Mouse (Mus musculus): ENCODE results near the gene Tank. TPM values are rescaled to one million over a fixed set of nuclear protein-coding genes. Genes with fewer than 3 reads are reported as not detected.
A peak's percentile ranks its signal among the peaks of the same experiment; 100 is the strongest.

The Tank gene
- polyA plus RNA-seq, 1 experiment = 6.3 TPM

- TF ChIP-seq POLR2A (IDR thresholded peaks at IDR 0.05; ENCODE audit: control insufficient read depth, low read depth, low read length) (no peak), CTCF (IDR thresholded peaks at IDR 0.05; ENCODE audit: control insufficient read depth, insufficient read depth, insufficient replicate concordance, low read depth, low read length) (peak; percentile 45; the same call in 1 of the 2 replicates)
- Histone ChIP-seq H3K36me3 (ENCODE audit: control insufficient read depth, insufficient read depth, low read length) (no peaks in the 10 kb centered on the region), H3K4me3 (ENCODE audit: control insufficient read depth, low read depth, low read length) (no peak overlapping the region), H3K4me1 (ENCODE audit: control insufficient read depth, insufficient read depth, low read length) (no peaks in the 10 kb centered on the region), H3K27ac (ENCODE audit: control insufficient read depth, insufficient read depth, low read depth, low read length) (no peak overlapping the region), H3K27me3 (ENCODE audit: control insufficient read depth, insufficient read depth, low read length) (no peaks in the 10 kb centered on the region)
Measured at GRCm38 (mm10) chr2:61668260-61668659, 89.9 kb downstream of the Tank start.

- Histone ChIP-seq H3K27ac (ENCODE audit: control insufficient read depth, insufficient read depth, low read depth, low read length) (no peak overlapping the region), H3K36me3 (ENCODE audit: control insufficient read depth, insufficient read depth, low read length) (no peaks in the 10 kb centered on the region), H3K4me1 (ENCODE audit: control insufficient read depth, insufficient read depth, low read length) (no peaks in the 10 kb centered on the region), H3K27me3 (ENCODE audit: control insufficient read depth, insufficient read depth, low read length) (no peaks in the 10 kb centered on the region), H3K4me3 (ENCODE audit: control insufficient read depth, low read depth, low read length) (no peak overlapping the region)
- TF ChIP-seq CTCF (IDR thresholded peaks at IDR 0.05; ENCODE audit: control insufficient read depth, insufficient read depth, insufficient replicate concordance, low read depth, low read length) = no peak
- TF ChIP-seq POLR2A (IDR thresholded peaks at IDR 0.05; ENCODE audit: control insufficient read depth, low read depth, low read length) = no peak
Measured at GRCm38 (mm10) chr2:61674555-61674954, 96.2 kb downstream of the Tank start.

- Histone ChIP-seq H3K4me3 (ENCODE audit: control insufficient read depth, low read depth, low read length) (no peak overlapping the region), H3K4me1 (ENCODE audit: control insufficient read depth, insufficient read depth, low read length) (no peaks in the 10 kb centered on the region), H3K27me3 (ENCODE audit: control insufficient read depth, insufficient read depth, low read length) (no peaks in the 10 kb centered on the region), H3K36me3 (ENCODE audit: control insufficient read depth, insufficient read depth, low read length) (no peaks in the 10 kb centered on the region), H3K27ac (ENCODE audit: control insufficient read depth, insufficient read depth, low read depth, low read length) (no peak overlapping the region)
- no peak for TF ChIP-seq POLR2A (IDR thresholded peaks at IDR 0.05; ENCODE audit: control insufficient read depth, low read depth, low read length)
- TF ChIP-seq CTCF (IDR thresholded peaks at IDR 0.05; ENCODE audit: control insufficient read depth, insufficient read depth, insufficient replicate concordance, low read depth, low read length) = no peak
Measured at GRCm38 (mm10) chr2:61681572-61681971, 103.2 kb downstream of the Tank start.

GRCm38 (mm10) chr2:61686533-61686932 is 108.1 kb downstream of the Tank start:
- TF ChIP-seq POLR2A (IDR thresholded peaks at IDR 0.05; ENCODE audit: control insufficient read depth, low read depth, low read length) (no peak), CTCF (IDR thresholded peaks at IDR 0.05; ENCODE audit: control insufficient read depth, insufficient read depth, insufficient replicate concordance, low read depth, low read length) (no peak)
- Histone ChIP-seq H3K4me3 (ENCODE audit: control insufficient read depth, low read depth, low read length) (no peak overlapping the region), H3K36me3 (ENCODE audit: control insufficient read depth, insufficient read depth, low read length) (no peaks in the 10 kb centered on the region), H3K27ac (ENCODE audit: control insufficient read depth, insufficient read depth, low read depth, low read length) (no peak overlapping the region), H3K4me1 (ENCODE audit: control insufficient read depth, insufficient read depth, low read length) (no peaks in the 10 kb centered on the region), H3K27me3 (ENCODE audit: control insufficient read depth, insufficient read depth, low read length) (no peaks in the 10 kb centered on the region)

GRCm38 (mm10) chr2:61689086-61689485 is 110.7 kb downstream of the Tank start:
- H3K36me3 ChIP-seq (ENCODE audit: control insufficient read depth, insufficient read depth, low read length) = no peaks in the 10 kb centered on the region
- no peak overlapping the region for H3K27ac ChIP-seq (ENCODE audit: control insufficient read depth, insufficient read depth, low read depth, low read length)
- H3K4me1 ChIP-seq (ENCODE audit: control insufficient read depth, insufficient read depth, low read length) = no peaks in the 10 kb centered on the region
- no peaks in the 10 kb centered on the region for H3K27me3 ChIP-seq (ENCODE audit: control insufficient read depth, insufficient read depth, low read length)
- no peak overlapping the region for H3K4me3 ChIP-seq (ENCODE audit: control insufficient read depth, low read depth, low read length)
- TF ChIP-seq POLR2A (IDR thresholded peaks at IDR 0.05; ENCODE audit: control insufficient read depth, low read depth, low read length) (no peak), CTCF (IDR thresholded peaks at IDR 0.05; ENCODE audit: control insufficient read depth, insufficient read depth, insufficient replicate concordance, low read depth, low read length) (no peak)

Other genes with a start within 250 kb of the Tank start
- gene Psmd14, start 133.1 kb downstream of the Tank start, polyA plus RNA-seq (2012; rRNA removed) = 10.0 and 16.8 TPM in 2 replicates
- gene Tbr1, start 224.3 kb downstream of the Tank start, polyA plus RNA-seq (2012; rRNA removed) = 0.68 and 0.89 TPM in 2 replicates

Measured in testis, adult 2 months (tissue).